Mouse (Mus musculus) left cerebral cortex, adult 8-10 months (tissue): ENCODE data around the gene Fbxo42. TPM values are rescaled to one million over a fixed set of nuclear protein-coding genes. Genes with fewer than 3 reads are reported as not detected.
A peak's percentile ranks its signal among the peaks of the same experiment; 100 is the strongest.
"Not testable (repeated sequence)": the region's sequence is repeated elsewhere in the genome, so short reads cannot be mapped to it uniquely, and the experiment has no call there.

ENCODE experiments used
- DNase-seq, 2 experiments: peaks; one replicate each; pipeline ENCODE4 v3.0.0; 2022; ENCODE audit warnings: low spot score in 2 of 2
- total RNA-seq, 4 experiments: library from RNA; stranded (reverse); gene quantifications; 2 replicates each; pipeline ENCODE4 v1.2.4; 2022

The Fbxo42 gene
- total RNA-seq, 4 experiments from 2014 or later = 25.8 to 31.5 (median 27.5) TPM

GRCm38 (mm10) chr4:141134751-141135530, 12.8 kb upstream of the Fbxo42 start:
- DNase-seq = no peak

GRCm38 (mm10) chr4:141136126-141136525, 11.6 kb upstream of the Fbxo42 start:
- DNase-seq = no peak

GRCm38 (mm10) chr4:141137740-141138139, 10.0 kb upstream of the Fbxo42 start:
- not testable (repeated sequence) for DNase-seq

DNA sequence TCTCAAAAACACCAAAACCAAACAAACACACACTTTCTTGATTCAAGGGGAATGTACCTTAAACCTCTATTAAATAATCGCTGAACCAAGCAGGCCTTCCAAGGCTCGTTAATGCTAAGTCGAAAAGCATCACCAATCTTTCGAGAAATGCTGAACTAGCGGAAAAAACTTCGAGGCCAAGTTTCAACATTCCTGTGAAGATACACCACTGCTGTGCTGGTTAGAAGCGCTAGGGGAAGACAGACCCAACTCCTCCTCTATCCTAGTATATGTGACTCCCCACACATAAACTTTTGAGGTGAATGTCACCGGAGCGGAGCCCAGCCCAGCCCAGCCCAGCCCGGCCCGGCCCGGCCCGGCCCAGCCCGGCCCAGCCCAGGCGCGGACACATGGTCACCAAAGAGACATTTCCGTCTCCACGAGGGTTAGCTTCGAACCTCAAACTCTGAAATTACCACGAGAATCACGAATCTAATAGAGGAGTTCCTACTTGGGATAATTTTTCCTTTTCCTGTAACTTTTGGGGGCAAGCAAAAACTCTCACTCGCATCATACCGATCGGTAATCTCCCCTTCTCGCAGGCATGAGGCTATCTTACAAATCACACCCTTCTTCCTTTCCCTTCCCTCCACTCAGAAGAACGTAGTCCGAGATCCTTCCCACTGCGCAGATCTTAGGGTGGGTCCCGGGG, 9.1 kb upstream of the Fbxo42 start:
- no peak for DNase-seq

DNA sequence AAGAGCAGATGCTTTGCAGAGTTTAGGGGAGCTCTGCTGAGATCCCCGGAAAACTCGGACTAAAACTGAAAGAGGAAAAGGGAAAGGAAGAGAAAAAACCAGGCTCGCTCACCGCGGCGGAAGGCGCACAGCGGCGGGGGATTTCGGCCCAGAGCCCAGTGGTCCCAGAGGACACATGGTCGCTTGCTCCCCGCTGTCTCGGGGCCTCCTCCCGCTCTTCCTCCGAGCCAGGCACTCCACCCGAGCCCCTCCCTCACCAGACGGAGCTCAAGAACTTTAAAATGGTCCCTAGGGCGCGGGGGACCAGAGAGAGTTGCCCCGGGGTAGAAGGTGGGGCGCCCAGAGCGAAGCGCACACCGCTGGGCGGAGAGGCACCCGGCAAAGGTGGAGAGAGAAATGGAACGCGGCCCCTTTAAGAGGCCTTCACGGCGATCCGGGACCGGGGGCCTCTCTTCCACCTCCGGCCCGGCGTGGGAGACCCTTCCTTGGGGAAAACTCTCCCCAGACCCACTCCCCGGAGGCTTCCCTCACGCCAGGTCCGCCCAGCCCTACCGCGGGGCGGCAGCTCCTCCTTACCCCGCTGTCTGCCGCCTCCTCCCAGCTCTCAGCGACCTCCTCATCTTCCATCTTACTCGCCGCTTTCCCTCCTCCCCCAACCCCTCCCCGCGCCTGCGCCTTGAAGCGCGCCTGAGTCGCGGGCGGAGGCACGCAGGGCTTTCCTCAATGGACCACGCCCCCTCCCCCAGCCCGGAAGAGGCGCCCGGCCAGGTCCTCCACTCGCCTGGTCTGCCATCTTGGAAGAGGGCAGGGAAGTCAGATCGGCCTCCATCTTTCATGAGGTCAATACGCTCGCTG, 8.4 kb upstream of the Fbxo42 start, which contains the start of gene Szrd1:
TSS of gene Szrd1 (minus strand) at position 660 of the 855 bp plus-strand sequence.
- DNase-seq = peak; percentile 94 to 99

GRCm38 (mm10) chr4:141140354-141140753, 7.4 kb upstream of the Fbxo42 start:
- not testable (repeated sequence) for DNase-seq

DNA sequence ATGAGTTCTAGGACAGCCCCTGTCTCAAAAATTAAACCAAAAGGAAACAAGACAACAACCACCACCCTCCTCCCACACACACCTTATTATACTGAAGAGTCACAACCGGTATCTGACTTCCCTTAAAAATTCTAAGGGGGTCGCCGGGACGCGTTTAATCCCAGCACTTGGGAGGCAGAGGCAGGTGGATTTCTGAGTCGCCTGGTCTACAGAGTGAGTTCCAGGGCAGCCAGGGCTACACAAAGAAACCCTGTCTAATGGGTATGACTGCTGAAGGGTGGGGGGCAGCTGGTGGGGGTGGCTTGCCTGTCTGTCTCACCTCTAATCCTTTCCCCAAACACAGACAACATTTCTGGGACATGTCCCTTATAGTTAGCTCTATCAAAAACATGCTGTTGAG, 6.7 kb upstream of the Fbxo42 start:
- DNase-seq = no peak

- DNase-seq = peak in 1 of 2 experiments; percentile 69
Measured at GRCm38 (mm10) chr4:141142285-141142811, 5.4 kb upstream of the Fbxo42 start.

DNA sequence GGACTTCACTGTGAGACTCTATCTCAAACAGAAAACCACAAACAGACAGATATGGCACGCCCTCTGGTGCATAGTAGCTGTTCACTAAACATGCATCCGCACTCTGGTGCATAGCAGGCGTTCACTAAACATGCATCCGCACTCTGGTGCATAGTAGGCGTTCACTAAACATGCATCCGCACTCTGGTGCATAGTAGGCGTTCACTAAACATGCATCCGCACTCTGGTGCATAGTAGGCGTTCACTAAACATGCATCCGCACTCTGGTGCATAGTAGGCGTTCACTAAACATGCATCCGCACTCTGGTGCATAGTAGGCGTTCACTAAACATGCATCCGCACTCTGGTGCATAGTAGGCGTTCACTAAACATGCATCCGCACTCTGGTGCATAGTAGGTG, 2.6 kb upstream of the Fbxo42 start:
- DNase-seq = not testable (repeated sequence)

DNA sequence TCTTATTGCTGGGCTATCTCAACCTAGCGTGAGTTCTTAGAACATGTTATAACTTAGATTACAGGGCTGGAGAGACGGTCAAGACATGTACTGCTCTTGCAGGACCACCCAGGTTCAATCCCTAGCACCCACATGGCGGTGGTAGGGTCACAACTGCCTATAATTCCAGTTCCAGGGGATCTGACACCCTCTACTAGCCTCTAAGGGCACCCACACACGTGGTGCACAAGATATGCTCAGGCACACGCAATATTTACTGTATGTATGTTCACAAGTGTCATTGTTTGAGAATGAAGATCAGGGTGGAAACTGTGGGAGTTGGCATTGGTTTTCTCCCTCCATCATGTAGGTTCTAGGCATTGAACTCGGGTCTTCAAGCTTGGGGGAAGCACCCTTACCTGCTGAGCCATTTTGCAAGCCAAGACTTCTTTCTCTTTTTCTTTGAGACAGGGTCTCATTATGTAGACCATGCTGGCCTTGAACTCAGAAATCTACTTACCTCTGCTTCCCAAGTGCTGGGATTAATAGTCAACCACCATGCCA, 1.2 kb upstream of the Fbxo42 start:
- DNase-seq = no peak

- DNase-seq = no peak
Measured at GRCm38 (mm10) chr4:141148009-141148801, 492 bp downstream of the Fbxo42 start.

DNA sequence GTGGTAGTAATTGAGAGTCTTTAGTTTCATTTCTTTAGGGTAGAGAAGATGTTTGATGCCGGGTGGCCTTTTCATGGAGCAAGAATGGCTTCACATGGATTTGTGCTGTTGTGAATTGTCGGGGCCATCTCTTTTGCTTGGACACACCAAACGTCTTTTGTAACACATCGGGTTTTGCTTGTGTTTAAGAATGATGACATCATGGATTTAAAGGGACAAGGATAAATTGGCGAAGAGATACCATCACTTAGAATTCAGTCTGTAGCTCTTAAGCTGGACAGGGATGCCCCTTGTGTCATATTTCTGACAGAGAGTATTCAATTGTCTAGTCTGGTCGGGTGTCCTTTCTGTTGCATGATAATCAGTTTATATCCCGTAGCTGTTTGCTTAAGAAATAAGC, 1.4 kb downstream of the Fbxo42 start:
- DNase-seq = no peak

DNA sequence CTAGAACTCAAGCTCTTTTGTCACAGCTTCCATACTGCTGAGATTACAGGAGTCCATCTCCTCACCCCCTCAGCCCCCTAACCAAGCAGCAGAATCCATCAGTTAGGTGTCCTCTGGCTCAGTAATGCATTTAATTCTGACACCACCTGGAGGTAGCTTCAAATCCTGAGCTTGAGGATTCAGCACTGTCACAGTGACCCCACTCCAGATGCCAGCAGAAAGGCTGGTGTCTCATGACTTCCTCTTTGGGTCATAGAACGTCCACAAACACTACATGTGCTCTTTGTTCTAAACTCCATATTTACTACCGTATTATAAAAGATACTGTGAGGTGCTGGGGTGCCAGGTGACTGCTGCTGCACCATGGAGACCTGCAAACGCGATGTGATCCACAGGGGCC, 9.8 kb downstream of the Fbxo42 start:
- DNase-seq = no peak

- no peak for DNase-seq
Measured at GRCm38 (mm10) chr4:141158609-141159008, 10.9 kb downstream of the Fbxo42 start.

DNA sequence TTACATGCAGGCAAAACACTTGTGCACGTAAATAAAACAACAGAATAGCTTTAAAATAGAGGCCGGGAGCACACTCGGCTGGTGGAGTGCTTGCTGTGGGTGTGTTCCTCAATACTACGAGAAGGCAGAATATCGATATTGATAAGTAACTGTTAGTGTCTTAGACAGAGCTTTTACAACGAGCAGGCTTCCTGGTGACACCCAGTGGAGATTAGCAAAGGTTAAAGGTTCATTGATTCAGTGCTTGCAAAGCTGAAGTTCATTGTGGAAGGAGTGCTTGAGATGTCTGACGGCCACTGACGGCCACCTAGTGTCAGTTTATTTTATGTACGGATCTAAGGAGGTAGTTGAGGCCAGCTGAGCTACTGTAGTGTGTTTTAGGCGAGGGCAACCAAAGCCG, 11.4 kb downstream of the Fbxo42 start:
- DNase-seq = no peak

DNA sequence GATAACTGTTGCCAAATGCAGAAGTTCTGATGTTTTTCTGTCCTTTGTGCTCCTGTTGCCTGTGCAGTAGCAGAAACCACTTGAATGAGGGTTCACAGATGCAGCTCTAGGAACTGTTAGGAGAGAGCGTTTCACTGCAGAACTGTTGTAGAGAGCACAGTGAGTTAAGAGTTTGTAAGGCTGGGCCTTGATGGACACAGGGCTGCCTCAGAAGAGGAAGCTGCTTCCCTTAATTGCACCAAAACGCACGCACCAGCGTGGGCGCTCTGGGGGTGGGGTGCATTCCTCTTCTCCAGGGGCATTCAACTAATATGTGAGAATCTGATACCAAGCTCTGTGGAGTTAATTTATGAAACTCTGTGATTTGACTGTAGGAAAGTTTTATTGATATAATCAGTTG, 12.0 kb downstream of the Fbxo42 start:
- no peak for DNase-seq

DNA sequence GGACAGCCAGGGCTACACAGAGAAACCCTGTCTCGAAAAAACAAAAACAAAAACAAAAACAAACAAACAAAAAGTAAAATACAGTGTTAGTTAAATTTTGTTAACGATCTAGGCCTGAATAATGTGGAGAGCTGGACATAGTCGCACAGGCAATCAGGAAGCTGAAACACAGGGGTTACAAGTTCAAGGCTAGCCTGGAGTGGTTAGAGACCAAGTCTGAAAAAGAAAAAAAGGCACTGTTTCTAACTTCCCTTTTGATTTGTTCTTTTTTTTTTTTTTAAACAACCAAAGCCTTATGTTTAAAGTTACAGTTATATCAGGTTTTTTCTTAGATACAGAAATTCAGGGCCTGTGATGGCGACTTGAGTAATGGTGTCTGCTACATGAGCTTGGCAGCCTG, 12.5 kb downstream of the Fbxo42 start:
- DNase-seq = no peak

GRCm38 (mm10) chr4:141161699-141162208, 14.0 kb downstream of the Fbxo42 start:
- no peak for DNase-seq

GRCm38 (mm10) chr4:141163729-141164128, 16.0 kb downstream of the Fbxo42 start:
- DNase-seq = no peak

DNA sequence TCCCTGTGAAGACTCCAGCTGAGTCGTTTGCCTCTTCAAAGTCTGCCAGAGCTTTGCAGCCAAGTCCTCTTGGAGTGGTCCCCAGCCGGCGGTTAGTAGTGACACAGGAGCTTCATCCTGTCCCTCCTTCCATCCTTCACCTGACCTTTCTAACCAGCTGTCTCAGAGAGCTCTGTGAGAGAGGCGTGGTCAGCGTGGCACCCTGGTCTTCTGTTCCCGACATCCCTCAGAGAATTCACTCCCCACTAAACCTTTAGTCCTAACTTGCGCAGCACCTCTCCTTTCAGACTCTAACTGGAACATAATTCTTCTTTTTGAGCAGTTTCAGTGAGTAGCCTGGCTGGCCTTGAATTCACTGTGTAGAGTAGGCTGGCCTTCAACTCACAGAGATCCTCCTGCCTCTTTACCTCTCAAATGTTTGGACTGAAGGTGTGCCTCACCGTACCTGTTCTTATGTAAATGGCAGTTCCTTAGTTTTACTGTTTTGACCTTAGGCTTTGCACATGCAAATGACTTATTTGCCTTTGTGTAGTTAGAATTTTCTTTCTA, 18.1 kb downstream of the Fbxo42 start:
- no peak for DNase-seq
